ENCODE assay signal across 8 mouse cellular contexts in the genomic region with DNA sequence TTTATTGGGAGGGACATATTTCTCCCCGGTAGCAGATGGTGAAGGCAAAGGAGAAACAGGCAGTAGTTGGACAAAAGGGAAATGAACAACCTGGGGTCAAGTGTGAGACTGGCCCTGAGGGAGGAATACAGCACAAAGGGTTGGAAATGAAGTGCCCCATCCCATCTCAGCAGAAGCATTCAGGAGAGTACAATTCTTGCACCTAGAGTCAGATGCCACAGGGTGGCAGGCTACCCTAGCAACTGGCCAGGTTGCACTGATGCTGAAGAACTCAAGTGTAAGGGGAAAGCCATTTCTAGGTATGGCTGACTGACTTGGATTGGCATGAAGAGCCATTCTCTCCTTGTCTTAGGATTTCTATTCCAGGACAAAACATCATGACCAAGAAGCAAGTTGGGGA. TPM values are rescaled to one million over a fixed set of nuclear protein-coding genes. Genes with fewer than 3 reads are reported as not detected.
A peak's percentile ranks its signal among the peaks of the same experiment; 100 is the strongest.
DNase-seq lines count a peak whose midpoint lies in the region; ATAC-seq and TF ChIP-seq lines count a peak whose summit lies in the region.

No protein-coding gene starts in this region.

- peak; percentile 72 for TF ChIP-seq CTCF in layer of hippocampus, adult 2 months (conservative IDR thresholded peaks at IDR 0.05)

- no peak overlapping the region for H3K4me3 ChIP-seq in layer of hippocampus, adult 2 months

- H3K27ac ChIP-seq in layer of hippocampus, adult 2 months: no peak overlapping the region

- no peak for ATAC-seq in CD4-positive, CD25-positive, alpha-beta regulatory T cell, adult 4 months

- peak; percentile 7 to 12 for DNase-seq in adrenal gland, postnatal 36 days
- DNase-seq in adrenal gland, postnatal 4 days (ENCODE audit: low spot score in 2 of 2): no peak
- peak in 1 of 2 experiments; percentile 18 for DNase-seq in layer of hippocampus, adult 2 months (ENCODE audit: low spot score in 2 of 2)
- no peak for DNase-seq in layer of hippocampus, adult 9-10 months (ENCODE audit: low spot score)
- peak; percentile 14 to 34 for DNase-seq in cerebellum, postnatal 25 days
- DNase-seq in left cerebral cortex, postnatal 36 days (ENCODE audit: low spot score in 2 of 2): peak; percentile 10 to 17
- DNase-seq in gastrocnemius, postnatal 14 days: no peak

- intact Hi-C loops in left cerebral cortex, postnatal 36 days (cut with DNase I): no loop called here
- intact Hi-C loops in gastrocnemius, postnatal 14 days (cut with DNase I; ENCODE audit: low total_unique reads): no loop called here

RNA-seq across cellular contexts. Expression of gene Timd4, which starts 54.2 kb away (rescaled TPM):
- total RNA-seq in adrenal gland, postnatal 36 days (2021): 1 to 10 TPM in 1 of 2 experiments, under 1 TPM in 1; 0.53 to 1.3 TPM
- 1 to 10 TPM; 1.8 to 2.8 TPM for total RNA-seq in adrenal gland, postnatal 4 days (2021)
- total RNA-seq in layer of hippocampus, adult 2 months (2021): not detected
- total RNA-seq in left cerebral cortex, postnatal 36 days (2021): not detected
- total RNA-seq in gastrocnemius, postnatal 14 days (2021): under 1 TPM; 0.20 to 0.39 TPM
- not detected for polyA plus RNA-seq in CD4-positive, CD25-positive, alpha-beta regulatory T cell, adult 4 months (2017; shearing (Covaris generic))

Comparison
In these comparisons a context has a peak if more than half of its experiments do, and no peak if none do; other contexts are left out.
1. DNase-seq: peak in adrenal gland, postnatal 36 days (2 of 2), cerebellum, postnatal 25 days (2 of 2) and left cerebral cortex, postnatal 36 days (2 of 2); none in adrenal gland, postnatal 4 days (0 of 2), layer of hippocampus, adult 9-10 months (single experiment) and gastrocnemius, postnatal 14 days (single experiment).